Mouse (Mus musculus) neural tube, embryonic 10.5 days (tissue): ENCODE data around the gene Frmd8.

Source experiments
- DNase-seq: peaks from one replicate; pipeline ENCODE4 v3.0.0-alpha.2; 2017; ENCODE audit warnings: low spot score; ENCODE audit errors: extremely low spot score

The Frmd8 gene

DNA sequence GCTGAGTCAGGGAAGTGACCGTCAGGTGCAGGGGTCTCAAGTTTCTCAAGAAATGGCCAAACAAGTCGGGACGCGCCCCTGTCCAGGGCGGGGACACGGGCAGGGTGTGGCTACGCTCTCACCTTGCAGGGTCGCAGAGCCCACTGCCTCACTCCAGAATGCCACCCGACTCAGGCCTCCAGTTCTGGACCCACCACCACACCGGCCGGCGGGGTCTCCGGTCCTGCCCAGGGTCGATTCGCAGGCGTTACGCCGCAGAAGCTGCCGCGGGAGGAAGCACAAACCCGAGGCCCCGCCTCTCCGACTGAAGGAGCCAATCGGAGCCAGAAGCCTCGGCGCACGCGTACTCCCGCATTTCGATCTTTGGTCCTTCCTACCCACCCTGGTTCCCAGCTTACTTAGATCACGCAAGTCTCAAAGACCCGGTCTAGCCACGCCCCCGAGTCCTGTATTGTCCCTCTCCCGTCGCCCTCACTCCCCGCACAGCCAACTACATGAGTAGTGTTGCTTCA, at the start of gene Frmd8:
Gene Frmd8, minus strand, starts transcription at position 306 of the 512 bp plus-strand sequence.
- DNase-seq, result peak; percentile 91

DNA sequence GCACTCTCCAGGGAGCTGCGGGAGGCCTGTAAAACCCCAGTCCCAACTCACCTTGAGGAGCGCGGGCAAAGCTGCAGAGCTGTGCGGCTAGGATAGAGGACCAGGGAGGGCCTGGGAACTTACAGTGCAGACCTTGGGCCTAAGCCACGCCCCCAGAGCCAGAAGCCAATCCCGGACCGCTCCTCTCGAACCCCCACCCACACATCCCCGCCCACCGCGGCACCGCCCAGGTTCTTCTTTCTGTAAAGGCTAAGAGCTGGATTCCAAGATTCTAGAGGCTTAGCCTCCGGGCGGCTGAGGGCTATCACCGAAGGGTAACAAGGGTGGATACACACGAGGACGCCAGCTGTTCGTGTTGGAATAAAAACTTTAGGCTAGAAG, 49.6 kb upstream of the Frmd8 start, which contains the start of gene Cdc42ep2:
Gene Cdc42ep2, minus strand, starts transcription at position 104 of the 381 bp plus-strand sequence.
- peak; percentile 93 for DNase-seq

DNA sequence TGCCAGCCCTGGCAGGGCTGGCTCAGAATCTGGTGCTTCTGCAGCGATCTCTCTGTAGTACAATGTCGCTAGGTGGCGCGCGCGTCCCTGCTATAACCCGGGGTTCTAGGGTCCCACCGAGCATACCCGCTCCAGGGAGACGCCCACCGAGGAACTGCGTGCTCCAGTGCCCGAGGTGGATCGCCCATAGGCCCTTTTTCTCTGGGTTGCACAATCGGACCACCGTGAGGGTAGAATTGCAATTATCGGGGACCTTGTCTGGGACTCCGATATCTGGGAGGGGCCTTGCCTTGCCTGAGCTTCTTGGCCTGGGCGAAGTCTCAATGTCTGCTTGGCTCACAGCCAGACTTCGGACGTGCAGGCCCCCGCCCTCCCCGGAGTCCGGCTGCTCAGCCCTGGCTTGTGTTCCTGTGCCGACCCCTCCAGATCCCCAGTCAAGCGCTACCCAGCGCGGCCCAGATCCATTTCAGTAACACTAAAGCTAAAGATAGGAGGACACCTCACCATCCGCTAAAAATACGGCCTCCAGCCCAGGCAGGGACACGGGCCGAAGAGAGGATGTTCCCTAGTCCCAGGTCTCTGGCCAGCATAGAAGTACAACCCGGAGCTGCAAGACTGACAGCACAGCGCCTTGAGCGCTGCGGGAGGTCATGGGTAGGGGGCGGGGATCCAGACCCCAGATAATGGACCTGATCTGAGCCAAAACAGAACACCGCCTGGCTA, 49.1 kb upstream of the Frmd8 start:
- peak; percentile 90 for DNase-seq

DNA sequence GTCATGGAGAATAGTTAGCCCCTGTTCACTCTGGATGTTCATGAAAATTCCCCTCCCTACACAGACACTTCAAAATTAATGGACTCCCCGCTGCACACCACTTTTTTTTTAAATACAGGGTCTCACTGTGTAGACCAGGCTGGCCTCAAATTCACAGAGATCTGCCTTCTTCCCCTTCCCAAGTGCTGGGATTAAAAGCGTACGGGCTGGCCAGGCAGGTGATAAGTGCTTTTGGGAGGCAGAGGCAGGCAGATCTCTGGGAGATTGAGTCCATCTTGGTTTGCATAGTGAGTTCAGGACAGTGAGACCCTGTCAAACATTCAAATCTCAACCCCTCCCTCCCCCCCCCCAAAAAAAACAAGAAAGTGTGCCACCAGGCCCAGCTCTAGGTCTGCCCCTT, 47.9 kb upstream of the Frmd8 start:
- no peak for DNase-seq

DNA sequence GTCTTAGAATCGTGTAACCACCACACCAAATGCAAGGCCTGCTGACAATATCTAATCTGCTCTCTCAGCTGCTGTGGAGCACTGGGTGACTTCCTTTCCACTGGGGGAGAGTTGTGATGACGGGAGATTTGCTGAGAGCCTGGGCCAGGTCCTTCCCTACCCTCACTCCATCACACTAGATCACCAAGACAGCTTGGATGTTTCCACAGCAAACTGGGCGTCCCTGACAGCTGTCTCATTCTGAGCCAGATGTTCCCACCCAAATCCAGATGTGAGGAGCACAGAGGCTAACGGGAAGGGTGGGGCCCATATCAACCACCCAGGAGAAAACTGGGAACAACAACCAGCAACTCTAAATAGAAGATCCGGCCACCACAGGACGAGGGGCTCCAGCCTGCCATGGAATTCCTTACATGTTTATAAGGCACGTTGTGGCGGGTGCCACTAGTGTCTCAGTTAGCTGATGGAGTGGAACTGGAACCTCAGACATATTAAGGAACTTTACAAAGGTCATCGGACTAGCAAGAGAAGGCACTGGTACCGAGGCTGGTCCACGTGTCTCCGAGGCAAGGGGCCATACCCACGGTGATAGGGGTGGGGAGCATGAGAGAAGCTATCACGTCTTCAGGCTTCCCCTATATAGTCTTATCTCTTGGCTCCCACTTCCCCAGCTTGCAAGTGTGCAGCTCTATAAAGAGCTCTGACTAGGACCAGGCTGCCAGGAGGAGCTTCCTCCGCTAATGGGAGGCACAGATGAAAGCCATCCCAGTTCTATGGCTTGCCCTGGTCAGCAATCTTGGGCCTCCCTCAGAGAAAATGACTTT, 47.3 kb upstream of the Frmd8 start:
- no peak for DNase-seq

DNA sequence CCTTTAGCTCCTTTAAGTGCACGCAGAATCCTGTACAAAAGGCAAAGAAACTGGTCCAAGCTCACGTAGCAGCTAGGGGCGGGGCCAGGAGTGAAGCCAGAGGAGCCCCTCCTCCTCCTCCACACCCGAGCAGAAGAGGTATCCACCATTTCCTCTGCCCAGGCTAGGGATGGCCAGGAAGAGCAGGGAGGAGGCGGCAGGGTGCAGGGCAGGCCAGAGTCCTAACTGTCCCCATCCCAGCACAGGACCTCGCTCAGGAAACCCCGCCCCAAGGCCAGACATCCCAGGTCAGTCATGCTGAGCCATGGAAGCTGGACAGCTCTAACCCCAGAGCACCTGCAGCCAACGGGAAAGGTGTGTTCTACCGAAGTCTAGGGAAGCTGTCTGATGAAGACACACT, 46.6 kb upstream of the Frmd8 start:
- DNase-seq, result no peak

DNA sequence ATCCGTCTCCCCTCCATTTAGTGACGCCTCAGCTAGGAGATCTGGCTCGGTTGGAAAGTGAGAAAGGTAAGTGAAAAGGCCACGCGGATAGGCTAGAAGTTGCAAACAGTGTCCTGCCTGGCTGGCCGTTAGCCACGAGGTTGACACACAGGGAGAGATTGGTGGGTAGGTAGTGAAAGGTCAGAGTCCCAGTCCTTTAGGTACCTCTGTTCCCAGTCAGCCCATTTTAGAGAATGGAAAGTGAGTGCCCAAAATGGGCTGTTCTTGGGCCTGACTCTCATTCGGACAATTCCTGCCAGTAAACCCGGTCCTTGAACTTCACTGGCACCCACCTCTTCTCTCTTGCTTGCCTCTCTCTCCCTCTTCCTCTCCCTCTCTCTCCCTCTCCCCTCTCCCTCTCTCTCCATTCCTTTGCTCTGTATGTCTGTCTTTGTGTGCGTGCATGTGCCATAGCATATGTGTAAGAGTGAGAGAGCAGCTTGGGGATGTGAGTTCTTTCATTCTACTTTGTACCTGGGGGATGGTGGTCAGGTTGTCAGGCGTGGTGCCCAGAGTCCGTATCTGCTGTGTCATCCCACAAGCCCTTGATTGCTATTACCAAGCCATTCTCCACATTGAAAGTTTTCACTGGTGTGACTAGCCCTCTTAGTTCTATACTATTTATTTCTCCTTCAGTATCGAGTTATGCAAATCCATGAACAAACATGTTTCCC, 38.1 kb upstream of the Frmd8 start, which contains the start of gene Dpf2:
Gene Dpf2, minus strand, starts transcription at position 4 of the 713 bp plus-strand sequence.
- DNase-seq, result no peak

DNA sequence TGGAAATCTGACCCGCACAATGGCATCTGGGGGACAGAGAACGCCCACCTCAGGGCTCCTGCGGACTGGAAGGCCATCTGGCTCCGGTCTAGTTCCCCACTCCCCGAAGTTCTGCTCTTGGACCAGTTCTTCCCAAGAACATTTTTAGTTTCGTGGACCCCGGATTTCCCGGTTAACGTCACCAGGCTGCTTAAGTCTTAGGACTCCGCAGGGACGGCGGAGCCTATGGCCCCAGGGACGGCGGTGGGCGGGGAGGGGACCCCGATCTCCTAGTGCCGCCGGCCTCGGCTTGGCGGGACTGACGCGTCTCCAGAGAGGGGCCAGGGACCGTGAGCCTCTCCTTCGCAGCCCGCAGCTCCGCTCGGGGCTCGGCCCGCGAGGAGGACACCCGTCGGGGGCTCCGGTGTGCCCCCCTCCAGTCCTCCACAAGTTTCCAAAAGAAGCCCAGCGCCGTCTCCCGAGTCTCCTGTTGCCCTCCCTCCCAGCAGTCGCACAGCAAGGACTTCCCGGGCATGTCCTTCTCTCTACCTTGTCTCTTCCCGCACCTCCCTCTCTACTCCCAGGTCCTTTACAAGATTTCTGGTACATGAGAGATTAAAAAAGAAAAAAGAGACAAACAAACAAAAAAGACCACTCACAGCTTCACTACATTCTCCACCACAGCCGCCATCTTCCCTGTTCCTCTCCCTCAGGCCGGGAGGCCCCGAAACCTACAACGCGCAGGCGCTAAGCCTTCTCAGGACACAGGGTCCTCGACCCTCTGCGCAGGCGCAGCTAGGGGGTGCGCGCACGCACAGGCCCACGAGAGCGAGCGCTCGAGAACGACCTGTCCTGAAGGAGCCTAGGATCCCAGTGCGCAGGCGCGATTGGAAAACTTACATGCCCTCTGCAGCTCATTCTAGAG, 37.3 kb upstream of the Frmd8 start:
- peak; percentile 100 for DNase-seq

DNA sequence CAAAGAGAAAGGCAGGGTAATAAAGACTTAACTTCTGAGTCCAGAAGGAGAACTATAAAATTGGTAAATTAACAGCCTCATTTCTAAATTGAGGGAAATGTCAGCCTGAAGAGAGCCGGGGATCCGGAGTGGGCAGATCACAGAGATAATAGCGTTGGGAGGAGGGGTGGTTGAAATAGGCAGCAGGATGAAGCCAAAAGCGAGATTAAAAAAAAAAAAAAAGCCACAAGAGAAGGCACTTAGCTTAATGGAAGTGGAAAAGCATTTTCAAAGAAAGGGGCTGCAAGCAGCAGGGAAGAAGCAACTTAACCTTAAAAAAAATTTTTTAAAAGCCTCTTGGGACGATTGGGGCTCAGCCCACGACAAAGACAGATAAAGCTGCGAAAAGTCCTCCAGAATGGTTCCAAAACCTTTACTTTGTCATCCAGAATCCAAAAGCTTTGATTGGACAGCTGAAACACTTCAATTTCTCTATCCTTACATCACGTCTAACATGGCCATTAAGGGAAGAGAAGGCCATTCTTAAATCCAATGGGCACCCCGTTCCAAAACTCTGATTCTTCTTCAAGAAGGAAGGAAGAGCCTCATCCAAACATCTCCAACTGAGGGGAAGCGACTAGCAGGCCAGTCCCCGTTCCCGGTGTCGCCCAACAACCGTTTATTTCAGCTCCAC, 36.5 kb upstream of the Frmd8 start:
- DNase-seq, result no peak

DNA sequence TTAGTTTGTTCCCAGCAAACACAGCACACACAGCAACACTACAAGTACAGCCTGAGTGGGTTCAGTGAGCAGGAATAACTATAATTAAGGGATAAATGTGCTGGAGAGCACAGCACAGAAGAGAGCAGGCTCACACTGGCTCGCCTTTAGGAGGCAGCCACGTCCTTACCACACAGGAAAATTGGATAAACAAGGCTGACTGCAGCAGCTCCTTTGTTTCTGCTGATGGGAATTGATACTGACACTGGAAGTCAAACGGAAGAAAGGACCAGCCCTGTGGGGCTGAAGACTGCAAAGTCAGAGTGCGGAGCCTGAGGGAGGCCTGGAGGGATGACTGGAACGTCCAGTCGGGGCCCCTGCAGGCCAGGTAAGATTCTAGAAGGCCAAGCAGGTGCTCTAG, 35.1 kb upstream of the Frmd8 start:
- DNase-seq, result no peak

DNA sequence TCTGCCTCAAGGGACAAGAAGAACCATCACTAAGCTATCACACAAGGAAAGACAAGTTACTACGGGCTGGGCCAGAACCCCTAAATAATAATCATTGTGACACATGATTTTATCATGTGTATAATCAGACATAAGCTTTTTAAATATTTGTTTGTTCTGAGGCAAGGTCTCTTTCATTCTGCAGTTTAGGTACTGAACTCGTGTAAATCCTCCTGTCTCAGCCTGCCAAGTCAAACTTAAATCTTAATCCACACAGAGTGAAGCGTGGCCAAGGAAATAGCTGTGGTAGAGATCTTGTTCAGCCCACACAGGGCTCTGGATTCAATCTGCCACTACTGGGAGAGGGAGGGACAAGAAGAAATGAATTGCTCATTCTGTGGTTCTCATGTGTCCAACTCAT, 32.2 kb upstream of the Frmd8 start:
- no peak for DNase-seq

DNA sequence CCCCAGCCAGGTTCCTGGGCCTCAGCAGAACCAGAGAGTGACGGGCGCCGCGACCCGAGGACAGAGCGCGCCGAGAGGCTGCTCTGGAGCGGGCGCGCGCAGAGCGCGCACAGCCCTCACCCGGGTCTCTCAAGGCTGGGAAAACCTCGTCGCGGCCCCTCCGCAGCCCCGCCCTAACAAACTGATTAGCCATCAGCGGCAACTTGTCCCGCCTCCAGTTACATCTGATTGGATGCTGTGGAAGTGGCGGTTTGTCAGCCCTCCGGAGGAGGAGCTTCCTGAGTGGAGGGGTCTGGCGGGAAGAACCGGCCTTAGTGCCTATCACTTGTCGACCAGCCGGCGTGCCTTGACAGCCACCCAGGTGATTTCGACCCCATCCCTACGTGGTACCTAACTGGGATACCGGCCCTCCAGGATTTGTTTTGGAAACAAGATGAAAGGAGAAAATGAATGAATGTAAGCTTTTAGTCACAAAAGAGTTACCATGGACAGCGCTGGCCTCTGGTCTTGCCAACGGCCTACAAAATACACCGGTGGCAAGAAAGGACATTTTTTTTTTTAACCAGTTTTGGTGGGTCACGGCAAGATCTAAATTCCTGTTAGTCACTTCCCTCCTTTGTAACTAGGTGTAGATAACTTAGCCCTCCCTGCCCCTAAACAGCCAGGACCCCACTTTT, 19.1 kb upstream of the Frmd8 start, which contains the start of gene Tigd3:
Gene Tigd3, minus strand, starts transcription at position 148 of the 677 bp plus-strand sequence.
- peak; percentile 94 for DNase-seq

DNA sequence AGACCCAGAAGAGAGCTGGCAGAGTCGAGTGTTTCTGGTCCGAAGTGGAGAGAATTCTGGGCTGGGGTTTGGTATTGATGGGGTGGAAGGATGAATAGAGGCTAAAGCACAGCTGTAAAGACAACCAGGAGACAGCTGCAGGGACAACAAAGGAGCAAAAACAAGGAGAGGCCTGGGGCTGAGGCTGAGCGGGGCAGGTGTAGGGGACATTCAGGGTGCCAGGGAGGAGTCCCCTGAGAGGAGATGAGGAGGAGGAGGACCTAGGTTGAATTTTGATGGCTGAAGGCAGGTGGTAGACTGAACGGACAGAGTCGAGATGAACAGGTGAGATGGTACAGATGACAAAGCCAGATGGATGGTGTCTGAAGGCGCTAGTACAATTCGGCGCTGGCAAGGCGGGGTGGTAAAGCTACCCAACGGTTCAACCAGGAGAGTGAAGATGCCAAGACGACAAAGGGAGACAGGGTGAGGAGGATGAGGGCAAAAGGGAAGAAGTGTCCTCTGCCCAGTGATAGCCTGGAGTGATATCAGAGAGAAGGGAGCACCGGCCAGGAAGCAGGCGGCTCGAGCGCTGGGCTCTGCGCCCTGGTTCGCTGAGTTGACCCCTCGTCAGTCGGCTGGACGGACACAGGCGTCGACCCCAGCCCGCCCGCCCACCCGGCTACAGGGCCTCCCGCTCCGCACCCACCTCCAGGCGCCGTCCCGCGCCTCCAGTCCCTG, 18.4 kb upstream of the Frmd8 start:
- DNase-seq, result no peak

DNA sequence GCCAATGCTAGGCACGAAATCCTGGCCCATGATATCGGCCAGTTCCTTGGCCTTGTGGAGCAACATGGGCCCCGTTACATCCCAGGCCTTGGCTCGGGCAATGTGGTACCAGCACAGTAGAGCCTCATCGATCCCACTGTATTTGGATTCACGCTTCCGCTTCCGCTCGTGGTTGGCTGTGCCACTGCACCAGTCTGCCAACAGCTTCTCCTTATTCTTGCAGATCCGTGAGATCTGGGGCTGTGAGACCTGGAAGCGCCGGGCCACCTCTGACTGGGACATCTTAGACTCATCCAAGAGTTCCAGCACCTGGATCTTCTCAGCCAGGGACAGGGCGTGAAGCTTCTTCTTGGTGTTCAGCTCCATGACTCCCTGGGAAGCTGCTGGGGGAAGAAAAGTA, 17.7 kb upstream of the Frmd8 start:
- DNase-seq, result no peak

DNA sequence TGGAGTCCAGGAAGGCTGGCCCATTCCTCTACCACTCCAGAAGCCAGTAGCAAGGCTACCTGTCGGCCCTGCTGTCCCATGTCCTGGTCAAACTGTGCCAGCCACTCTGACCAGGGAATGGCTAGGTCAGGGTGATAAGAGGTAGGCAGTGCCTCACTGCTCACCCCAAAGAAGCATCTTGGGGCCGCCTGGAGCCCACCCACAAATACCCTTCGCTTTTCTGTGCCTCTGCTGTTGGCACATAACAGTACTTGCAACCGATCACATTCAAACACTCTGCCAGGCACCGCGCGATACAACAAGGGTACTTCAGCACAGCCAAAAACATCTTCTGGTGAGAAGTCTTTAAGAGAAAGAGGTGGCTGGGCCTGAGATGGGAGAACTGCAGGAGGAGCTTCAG, 17.2 kb upstream of the Frmd8 start:
- no peak for DNase-seq

DNA sequence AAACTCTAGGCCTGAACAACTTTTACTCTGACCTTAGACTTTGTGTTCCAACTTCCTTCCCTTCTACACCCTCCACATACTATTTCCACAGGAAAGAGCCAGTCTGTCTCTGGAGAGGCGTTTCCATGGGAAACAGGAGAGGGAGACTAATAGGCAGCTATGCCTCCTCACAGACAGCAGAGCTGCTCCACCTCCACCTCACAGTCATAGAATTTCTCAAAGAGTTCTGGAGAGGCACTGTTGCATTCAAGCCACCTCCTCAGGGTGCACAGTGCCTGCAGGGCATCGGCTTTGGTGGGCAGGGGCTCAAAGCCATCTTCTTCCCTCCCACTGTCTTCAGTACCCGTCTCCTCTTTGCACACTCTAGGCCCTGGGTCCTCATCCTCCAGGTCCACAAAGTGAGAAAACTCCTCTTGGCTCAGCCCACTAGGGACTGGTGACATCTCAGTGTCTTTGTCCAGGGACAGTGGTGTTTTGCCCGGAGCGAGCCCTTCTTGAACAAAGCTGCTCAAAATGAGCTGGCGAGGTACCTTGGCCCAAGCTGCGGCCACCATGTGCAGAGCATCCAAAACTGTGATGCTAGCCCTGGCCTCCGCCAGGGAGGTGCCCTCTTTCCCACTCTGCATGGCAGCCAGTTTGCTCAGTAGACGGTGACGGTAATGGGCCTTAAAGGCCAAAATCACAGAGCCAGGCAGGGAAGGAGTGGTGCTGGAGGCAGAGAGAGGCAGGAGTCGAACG, 16.6 kb upstream of the Frmd8 start:
- DNase-seq, result no peak

DNA sequence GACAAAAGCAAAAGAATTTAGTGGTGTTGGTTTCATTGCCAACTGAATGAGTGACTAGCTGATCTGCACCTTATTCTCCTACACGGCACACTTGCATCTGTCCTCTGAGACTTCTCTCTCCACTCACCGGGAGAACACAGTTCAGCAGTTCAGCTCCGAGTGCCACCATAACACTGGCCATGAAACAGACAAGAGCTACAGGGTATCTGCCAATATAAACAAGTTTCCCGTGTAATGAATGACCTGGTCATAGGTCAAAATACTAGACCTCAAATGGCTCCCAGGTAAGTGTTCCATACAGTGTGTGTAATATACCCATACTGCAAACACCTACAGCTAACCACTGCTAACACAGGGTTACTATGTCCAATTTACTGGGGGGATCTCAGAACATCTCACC, 14.1 kb upstream of the Frmd8 start:
- DNase-seq, result no peak

DNA sequence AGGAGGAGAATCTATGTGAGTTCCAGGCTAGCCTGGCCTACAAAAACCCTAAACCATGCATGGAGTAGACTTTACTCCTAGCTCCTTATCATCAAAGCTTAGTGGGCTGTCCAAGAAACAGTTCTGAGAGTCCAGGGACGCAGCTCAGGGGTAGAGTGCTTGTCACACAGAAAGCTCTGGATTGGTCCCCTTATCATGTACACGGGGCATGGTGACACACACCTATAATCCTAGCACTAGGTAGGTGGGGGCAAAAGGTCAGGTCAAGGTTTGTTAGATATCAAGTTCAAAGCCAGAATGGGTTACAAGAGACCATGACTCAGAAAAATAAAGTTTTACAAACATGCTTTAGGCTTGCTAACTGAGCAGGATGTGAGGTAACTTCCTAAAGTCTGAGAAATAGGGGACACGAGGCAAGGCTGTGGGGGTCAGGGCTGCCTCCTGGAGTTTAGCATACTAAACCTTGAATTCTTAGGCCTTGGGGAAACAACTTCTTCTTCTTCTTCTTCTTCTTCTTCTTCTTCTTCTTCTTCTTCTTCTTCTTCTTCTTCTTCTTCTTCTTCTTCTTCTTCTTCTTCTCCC, 12.3 kb upstream of the Frmd8 start:
- DNase-seq, result no peak
